Mouse (Mus musculus): Measurements from ENCODE around the gene Tnfaip2. TPM values are rescaled to one million over a fixed set of nuclear protein-coding genes. Genes with fewer than 3 reads are reported as not detected.

Gene Tnfaip2
- polyA plus RNA-seq, 1 experiment from 2014 or later: 1.3 TPM

DNA sequence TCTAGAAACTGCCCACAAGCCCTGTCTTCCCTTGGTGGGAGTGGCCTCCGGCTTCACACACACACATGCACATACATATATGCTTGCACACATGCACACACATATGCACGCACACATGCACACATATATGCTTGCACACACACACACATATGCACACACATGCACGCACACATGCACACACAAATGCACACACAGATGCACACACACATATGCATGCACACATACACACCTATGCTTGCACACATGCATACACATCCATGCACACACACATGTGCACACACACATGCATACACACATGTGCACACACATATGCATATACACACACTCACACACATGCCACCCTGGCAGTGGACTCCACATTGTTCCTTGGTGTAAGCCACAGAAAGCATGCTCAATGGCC lies 32.1 kb downstream of the Tnfaip2 start:
- H3K9me3 ChIP-seq: no peaks in the 10 kb centered on the region
- no peak overlapping the region for H3K4me2 ChIP-seq
- H3K36me3 ChIP-seq (replicated peaks): no peaks in the 10 kb centered on the region
- no peak overlapping the region for H3K27ac ChIP-seq
- no peak for ATAC-seq (replicated peaks)
- WGBS: 95% methylated on average over 3 of the region's 3 CpGs
- no peak overlapping the region for H3K9ac ChIP-seq
- no peaks in the 10 kb centered on the region for H3K27me3 ChIP-seq (replicated peaks)
- H3K4me3 ChIP-seq: no peak overlapping the region
- no peaks in the 10 kb centered on the region for H3K4me1 ChIP-seq

DNA sequence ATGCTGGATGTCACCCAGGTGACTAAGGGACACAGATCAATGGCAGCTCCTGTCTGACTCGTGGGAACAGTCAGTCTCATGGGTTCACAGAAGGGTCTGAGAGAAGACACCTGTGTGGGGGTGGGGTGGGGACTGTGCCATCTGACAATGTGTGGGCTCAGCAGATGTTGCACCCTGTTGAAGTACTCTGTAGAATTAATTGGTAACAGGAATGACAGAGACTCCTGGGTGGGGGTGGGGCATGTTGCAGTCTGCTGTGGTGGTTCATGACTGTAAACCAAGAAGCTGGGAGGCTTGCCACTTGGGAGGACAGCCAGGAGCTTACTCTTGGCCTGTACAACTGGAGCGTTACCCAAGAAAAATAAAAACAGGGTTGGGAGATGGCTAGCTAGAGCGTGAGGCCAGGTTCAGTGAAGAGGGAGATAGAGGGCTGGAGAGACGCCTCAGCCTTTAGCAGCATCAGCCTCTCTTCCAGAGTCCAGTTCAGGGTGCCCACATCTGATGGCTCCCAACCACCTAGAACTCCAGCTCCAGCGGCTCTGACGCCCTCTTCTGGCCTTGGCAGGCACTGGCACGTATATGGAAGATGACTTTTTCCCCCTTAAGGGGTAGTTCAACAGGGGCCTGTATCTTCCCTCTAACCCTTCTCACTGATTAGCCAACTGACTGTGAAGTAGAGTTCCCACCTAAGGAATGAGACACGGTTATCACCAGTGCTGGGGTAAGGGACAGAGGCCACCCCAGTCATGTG lies 32.8 kb downstream of the Tnfaip2 start:
- no peaks in the 10 kb centered on the region for H3K4me1 ChIP-seq
- no peak overlapping the region for H3K4me2 ChIP-seq
- H3K27ac ChIP-seq: no peak overlapping the region
- no peaks in the 10 kb centered on the region for H3K27me3 ChIP-seq (replicated peaks)
- no peak overlapping the region for H3K4me3 ChIP-seq
- H3K36me3 ChIP-seq (replicated peaks): no peaks in the 10 kb centered on the region
- ATAC-seq (replicated peaks): no peak
- H3K9ac ChIP-seq: no peak overlapping the region
- 56% methylated on average over 8 of the region's 8 CpGs for WGBS
- no peaks in the 10 kb centered on the region for H3K9me3 ChIP-seq

DNA sequence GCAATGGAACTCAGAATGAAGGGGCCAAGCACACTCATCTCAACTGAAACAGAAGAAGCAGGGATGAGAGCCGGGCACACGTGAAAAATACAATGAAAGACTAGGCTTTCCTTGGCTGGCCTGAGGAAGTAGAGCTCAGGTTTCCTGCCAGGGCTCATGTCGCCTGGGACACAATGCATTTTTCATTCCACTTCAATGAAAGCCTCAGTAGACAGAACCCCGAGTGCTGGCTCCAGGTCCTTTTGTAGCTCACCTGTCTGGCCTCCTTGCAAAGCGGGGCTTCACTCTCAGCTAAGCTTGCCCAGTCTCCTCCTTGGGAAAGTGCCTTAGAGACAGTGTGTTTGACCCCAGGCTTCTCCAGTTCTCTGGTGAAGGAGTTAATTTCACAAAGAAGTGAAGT lies 36.7 kb downstream of the Tnfaip2 start:
- Histone ChIP-seq H3K27me3 (replicated peaks) (peaks cover under 1% of the 10 kb centered on the region), H3K27ac (no peak overlapping the region), H3K36me3 (replicated peaks) (no peaks in the 10 kb centered on the region), H3K4me2 (no peak overlapping the region), H3K4me1 (no peaks in the 10 kb centered on the region), H3K4me3 (no peak overlapping the region), H3K9me3 (no peaks in the 10 kb centered on the region), H3K9ac (no peak overlapping the region)
- 67% methylated on average over 5 of the region's 5 CpGs for WGBS
- no peak for ATAC-seq (replicated peaks)

DNA sequence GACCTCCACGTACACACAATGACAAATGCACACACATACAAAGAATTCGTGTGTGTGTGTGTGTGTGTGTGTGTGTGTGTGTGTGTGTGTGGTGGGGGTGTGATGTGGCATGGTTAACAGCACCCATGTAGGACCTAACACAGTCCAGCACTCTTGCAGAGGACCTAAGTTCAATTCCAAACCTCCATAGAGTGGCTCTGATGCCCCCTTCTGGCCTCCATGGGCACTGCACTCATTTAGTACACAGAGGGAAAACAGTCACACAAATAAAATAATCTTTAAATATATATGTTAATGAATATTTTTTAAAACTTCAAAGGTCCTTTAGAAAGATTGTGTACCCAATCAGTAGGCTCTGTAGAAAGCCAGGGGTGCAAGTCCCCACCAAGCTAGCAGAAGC lies 37.6 kb downstream of the Tnfaip2 start:
- 65% methylated on average over 2 of the region's 2 CpGs for WGBS
- no peak overlapping the region for H3K27ac ChIP-seq
- no peak overlapping the region for H3K4me3 ChIP-seq
- H3K9me3 ChIP-seq: no peaks in the 10 kb centered on the region
- peaks cover 1% of the 10 kb centered on the region for H3K4me1 ChIP-seq
- no peaks in the 10 kb centered on the region for H3K36me3 ChIP-seq (replicated peaks)
- no peak overlapping the region for H3K4me2 ChIP-seq
- ATAC-seq (replicated peaks): no peak
- no peak overlapping the region for H3K9ac ChIP-seq
- peaks cover 10% of the 10 kb centered on the region for H3K27me3 ChIP-seq (replicated peaks)

DNA sequence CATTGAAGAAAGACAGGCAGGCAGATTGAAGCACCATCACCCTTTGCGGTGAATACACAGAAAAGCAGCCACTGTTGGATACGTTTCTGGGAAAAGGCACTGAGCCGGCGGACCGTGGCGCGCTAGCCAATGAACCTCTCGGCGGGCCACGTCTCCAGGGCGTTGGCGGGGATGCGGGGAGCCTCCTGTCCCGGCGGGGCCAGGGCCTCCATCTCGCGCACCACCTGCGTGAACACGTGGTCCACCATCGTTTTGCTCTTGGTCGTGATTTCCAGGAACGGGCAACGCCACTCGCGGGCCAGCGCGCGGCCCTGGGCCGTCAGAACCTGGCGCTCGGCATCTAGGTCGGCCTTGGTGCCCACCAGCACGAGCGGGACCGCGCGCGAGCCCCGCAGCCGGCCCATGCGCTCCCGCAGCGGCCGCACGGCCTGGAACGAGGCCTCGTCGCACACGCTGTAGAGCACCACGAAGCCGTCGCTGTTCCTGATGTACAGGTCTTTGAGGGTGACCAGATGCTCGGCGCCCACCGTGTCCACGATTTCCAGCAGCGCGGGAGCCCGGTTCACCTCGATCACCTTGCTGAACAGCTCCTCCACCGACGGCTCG lies 42.9 kb downstream of the Tnfaip2 start:
- peaks cover 17% of the 10 kb centered on the region for H3K4me1 ChIP-seq
- peak overlapping the region; percentile 52 for H3K4me2 ChIP-seq
- H3K4me3 ChIP-seq: peak overlapping the region; percentile 35
- no peaks in the 10 kb centered on the region for H3K36me3 ChIP-seq (replicated peaks)
- no peak overlapping the region for H3K27ac ChIP-seq
- H3K27me3 ChIP-seq (replicated peaks): peaks cover 43% of the 10 kb centered on the region
- H3K9me3 ChIP-seq: no peaks in the 10 kb centered on the region
- H3K9ac ChIP-seq: 0 out of 2 replicates have a peak overlapping the region, but pooled peaks have one; percentile 16
- under 1% methylated on average over 63 of the region's 63 CpGs for WGBS
- no peak for ATAC-seq (replicated peaks)

DNA sequence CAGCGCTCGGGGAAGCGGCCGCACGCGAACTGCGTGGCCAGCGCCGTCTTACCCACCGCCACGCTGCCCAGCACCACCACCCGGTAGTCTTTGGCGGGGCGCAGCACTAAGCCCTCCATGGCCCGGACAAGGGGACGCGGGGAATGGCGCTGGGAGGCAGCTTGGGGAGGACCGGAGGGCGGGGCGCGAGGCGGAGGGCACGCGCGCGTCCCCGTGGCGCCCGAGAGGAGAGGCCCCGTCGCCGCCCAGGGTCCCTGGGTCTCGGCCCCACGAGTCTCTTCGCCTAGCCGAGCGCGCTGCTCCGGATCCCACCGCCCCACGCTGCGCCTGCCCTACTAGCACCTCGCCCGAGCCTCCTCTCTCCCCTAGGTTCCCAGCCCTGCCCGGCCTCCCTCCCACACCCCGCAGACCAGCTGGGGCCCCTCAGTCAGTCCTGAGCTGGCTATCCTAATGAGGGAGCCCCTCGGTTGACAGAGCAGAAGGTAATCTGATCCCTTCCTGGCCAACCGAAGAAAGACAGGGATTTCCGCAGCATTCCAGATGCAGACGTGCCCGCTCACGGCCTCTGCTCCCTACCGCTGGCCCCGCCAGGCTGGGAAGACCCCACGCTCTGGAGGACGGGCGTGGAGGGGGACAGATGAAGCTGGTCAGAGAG lies 43.5 kb downstream of the Tnfaip2 start, which contains the start of gene Gm266:
Gene Gm266 (minus strand): TSS at position 172 of the 655 bp plus-strand sequence.
- Histone ChIP-seq H3K9me3 (no peaks in the 10 kb centered on the region), H3K36me3 (replicated peaks) (no peaks in the 10 kb centered on the region), H3K9ac (0 out of 2 replicates have a peak within 1 kb of the TSS, but pooled peaks have one; percentile 16), H3K4me1 (peaks cover 17% of the 10 kb centered on the region), H3K4me2 (peak within 1 kb of the TSS; percentile 52), H3K4me3 (peak within 1 kb of the TSS; percentile 35), H3K27me3 (replicated peaks) (peaks cover 43% of the 10 kb centered on the region), H3K27ac (no peak within 1 kb of the TSS)
- peak; percentile 42; the same call in 1 of the 2 replicates for ATAC-seq (replicated peaks)
- WGBS: under 1% methylated on average over 56 of the region's 58 CpGs

DNA sequence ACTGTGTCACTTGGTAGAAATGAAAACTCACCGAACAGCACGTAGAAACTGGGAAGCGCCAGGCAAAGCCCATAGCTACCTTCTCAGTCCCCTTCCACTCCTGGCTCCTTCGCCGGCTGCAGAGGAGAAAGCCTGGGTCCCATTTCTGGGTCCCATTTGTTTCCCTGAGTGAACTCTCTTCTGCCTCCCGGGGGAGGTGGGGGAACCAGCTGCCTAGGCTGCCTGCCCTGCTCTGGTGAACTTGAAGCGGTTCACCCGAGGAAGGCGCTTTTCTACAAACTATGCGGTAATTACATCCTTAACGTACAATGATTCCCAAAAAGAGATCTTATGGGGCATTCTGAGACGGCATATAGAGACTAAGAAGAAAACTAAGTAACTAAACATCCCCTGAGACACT lies 44.2 kb downstream of the Tnfaip2 start:
- no peak overlapping the region for H3K9ac ChIP-seq

DNA sequence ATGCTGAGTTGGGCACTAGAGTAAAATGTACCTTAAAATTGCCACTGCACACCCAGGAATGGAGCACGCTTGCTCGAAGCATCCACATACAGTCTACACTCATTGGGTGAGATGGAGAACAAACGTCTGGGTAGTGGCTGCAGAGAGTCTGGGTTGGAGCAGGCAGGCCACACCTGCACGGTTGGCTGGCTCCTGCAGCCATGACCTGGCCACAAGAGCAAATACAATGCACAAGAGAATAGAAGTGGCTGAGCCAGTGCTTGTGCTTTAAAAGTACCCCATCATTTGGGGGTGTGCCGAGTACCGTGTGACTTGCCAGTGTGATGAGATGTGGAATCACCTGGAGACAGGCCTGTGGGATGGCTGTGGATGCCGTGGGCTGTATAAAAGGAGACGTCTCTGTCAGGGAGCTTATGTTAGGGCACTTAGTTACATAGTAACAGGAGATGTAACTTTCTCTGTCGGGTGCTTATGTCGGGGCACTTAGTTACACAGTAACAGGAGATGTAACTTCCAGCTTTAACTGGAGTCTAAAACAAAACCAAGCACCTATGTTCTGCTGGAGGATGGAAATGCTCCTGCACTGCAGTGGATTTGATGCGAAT lies 47.1 kb downstream of the Tnfaip2 start:
- H3K9ac ChIP-seq: no peak overlapping the region
- H3K36me3 ChIP-seq (replicated peaks): no peaks in the 10 kb centered on the region
- no peak for ATAC-seq (replicated peaks)
- H3K27ac ChIP-seq: no peak overlapping the region
- no peak overlapping the region for H3K4me3 ChIP-seq
- no peak overlapping the region for H3K4me2 ChIP-seq
- H3K4me1 ChIP-seq: peaks cover 17% of the 10 kb centered on the region
- no peaks in the 10 kb centered on the region for H3K9me3 ChIP-seq
- H3K27me3 ChIP-seq (replicated peaks): peaks cover 38% of the 10 kb centered on the region
- 80% methylated on average over 11 of the region's 11 CpGs for WGBS

More for the DNA sequence above, 44.2 kb downstream of the Tnfaip2 start:
- Histone ChIP-seq H3K27me3 (replicated peaks) (peaks cover 43% of the 10 kb centered on the region), H3K4me1 (peaks cover 17% of the 10 kb centered on the region), H3K4me3 (no peak overlapping the region), H3K9me3 (no peaks in the 10 kb centered on the region), H3K4me2 (peak overlapping the region; percentile 52), H3K27ac (no peak overlapping the region), H3K36me3 (replicated peaks) (no peaks in the 10 kb centered on the region)
- WGBS: 5% methylated on average over 12 of the region's 12 CpGs
- ATAC-seq (replicated peaks): no peak

DNA sequence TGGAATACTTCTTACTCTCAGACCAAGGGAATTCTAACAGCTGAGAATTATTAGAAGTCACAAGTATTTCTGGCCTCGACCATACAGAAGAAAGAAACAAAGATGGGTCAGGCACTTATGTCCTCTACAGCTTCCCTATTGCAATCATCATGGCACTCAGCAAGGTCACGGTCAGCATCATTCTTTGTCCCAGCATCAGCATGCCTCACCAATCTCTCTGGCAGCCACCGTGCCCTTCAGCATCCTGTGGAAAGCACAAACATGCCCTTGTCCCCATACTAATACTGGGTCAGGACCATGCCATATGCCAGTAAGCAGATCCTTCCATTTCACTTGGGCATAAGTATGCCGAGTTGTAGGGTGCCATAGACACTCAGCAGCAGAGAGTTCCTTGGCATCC lies 52.7 kb downstream of the Tnfaip2 start:
- ATAC-seq (replicated peaks): no peak
- WGBS: 75% methylated on average over 4 of the region's 4 CpGs
- H3K4me1 ChIP-seq: no peaks in the 10 kb centered on the region
- no peak overlapping the region for H3K9ac ChIP-seq
- H3K4me2 ChIP-seq: no peak overlapping the region
- H3K4me3 ChIP-seq: no peak overlapping the region
- H3K36me3 ChIP-seq (replicated peaks): no peaks in the 10 kb centered on the region
- H3K27ac ChIP-seq: no peak overlapping the region
- H3K27me3 ChIP-seq (replicated peaks): no peaks in the 10 kb centered on the region
- H3K9me3 ChIP-seq: no peaks in the 10 kb centered on the region

DNA sequence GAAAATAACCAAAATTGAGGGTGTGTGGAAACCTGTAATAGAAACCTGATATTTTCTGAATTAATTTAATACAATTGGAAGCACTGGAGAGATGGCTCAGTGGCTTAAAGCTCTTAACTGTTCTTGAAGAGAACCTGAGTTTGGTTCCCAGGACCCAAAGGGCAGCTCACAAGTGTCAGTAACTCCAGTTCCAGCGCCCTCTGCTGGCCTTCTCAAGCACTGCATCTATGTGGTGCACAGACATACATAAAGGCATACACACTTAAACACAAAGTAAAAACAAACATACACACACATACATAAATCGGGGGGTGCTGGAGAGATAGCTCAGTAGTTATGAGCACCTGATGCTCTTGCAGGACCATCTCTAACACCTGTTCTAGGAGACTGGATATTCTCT lies 54.8 kb downstream of the Tnfaip2 start:
- no peak overlapping the region for H3K9ac ChIP-seq
- no peaks in the 10 kb centered on the region for H3K27me3 ChIP-seq (replicated peaks)
- H3K36me3 ChIP-seq (replicated peaks): no peaks in the 10 kb centered on the region
- no peak overlapping the region for H3K27ac ChIP-seq
- H3K4me3 ChIP-seq: no peak overlapping the region
- no peak overlapping the region for H3K4me2 ChIP-seq
- 0 out of 2 replicates have a peak, but pooled peaks cover 3% of the 10 kb centered on the region for H3K4me1 ChIP-seq
- 45% methylated on average over 2 of the region's 2 CpGs for WGBS
- no peak for ATAC-seq (replicated peaks)
- H3K9me3 ChIP-seq: no peaks in the 10 kb centered on the region

DNA sequence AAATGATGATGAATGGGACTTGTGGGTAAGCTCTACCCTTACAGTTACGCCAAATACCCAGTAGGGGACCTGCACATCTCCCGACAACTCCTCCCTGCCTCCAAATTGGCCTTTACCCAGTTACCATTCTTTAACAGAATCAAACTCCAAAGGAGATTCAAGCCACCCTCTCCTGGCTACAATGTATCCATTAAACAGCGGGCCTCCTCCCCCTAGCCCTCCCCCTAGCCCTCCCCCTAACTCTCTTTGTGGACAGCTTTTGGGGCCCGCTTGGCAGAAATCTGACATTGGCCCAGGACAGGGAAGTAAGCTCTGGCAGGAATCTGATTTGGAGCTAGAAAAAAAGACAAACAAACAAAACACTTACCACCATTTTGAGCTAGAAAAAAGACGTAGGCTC lies 57.3 kb downstream of the Tnfaip2 start:
- Histone ChIP-seq H3K36me3 (replicated peaks) (no peaks in the 10 kb centered on the region), H3K4me2 (no peak overlapping the region), H3K4me1 (peaks cover 6% of the 10 kb centered on the region), H3K4me3 (no peak overlapping the region), H3K27me3 (replicated peaks) (no peaks in the 10 kb centered on the region), H3K9me3 (no peaks in the 10 kb centered on the region), H3K9ac (no peak overlapping the region), H3K27ac (peak overlapping the region; percentile 6; the same call in 1 of the 2 replicates)
- 0 out of 2 replicates have a peak, but pooled peaks have one; percentile 30 for ATAC-seq (replicated peaks)
- WGBS: 37% methylated on average over 5 of the region's 5 CpGs

DNA sequence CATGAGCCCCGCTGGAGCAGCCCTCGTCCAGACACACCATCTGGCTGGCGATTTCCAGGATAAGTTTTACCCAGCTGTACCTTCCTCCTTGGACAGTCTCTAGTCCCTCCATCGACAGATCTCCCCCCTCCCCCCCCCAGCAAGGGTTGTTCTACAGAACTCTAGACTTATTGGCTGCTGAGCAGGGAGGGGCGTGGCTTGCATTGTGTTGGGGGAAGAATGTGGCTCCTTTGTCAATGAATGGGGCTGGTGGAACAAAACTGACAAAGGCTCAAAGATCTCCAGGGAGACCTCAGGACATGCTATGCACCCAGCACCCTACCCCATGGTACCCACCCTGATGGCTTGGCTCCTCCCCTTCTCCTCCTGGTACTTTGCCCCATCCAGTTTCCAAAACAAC lies 58.5 kb downstream of the Tnfaip2 start:
- no peaks in the 10 kb centered on the region for H3K9me3 ChIP-seq
- peak overlapping the region; percentile 35; the same call in 1 of the 2 replicates for H3K27ac ChIP-seq
- no peaks in the 10 kb centered on the region for H3K27me3 ChIP-seq (replicated peaks)
- H3K36me3 ChIP-seq (replicated peaks): no peaks in the 10 kb centered on the region
- 10% methylated on average over 5 of the region's 5 CpGs for WGBS
- ATAC-seq (replicated peaks): 0 out of 2 replicates have a peak, but pooled peaks have one; percentile 37
- no peak overlapping the region for H3K9ac ChIP-seq
- H3K4me3 ChIP-seq: no peak overlapping the region
- H3K4me2 ChIP-seq: peak overlapping the region; percentile 14; the same call in 1 of the 2 replicates
- peaks cover 12% of the 10 kb centered on the region for H3K4me1 ChIP-seq
